Comparison of ENCODE assay signal across 7 mouse cellular contexts in the genomic region with DNA sequence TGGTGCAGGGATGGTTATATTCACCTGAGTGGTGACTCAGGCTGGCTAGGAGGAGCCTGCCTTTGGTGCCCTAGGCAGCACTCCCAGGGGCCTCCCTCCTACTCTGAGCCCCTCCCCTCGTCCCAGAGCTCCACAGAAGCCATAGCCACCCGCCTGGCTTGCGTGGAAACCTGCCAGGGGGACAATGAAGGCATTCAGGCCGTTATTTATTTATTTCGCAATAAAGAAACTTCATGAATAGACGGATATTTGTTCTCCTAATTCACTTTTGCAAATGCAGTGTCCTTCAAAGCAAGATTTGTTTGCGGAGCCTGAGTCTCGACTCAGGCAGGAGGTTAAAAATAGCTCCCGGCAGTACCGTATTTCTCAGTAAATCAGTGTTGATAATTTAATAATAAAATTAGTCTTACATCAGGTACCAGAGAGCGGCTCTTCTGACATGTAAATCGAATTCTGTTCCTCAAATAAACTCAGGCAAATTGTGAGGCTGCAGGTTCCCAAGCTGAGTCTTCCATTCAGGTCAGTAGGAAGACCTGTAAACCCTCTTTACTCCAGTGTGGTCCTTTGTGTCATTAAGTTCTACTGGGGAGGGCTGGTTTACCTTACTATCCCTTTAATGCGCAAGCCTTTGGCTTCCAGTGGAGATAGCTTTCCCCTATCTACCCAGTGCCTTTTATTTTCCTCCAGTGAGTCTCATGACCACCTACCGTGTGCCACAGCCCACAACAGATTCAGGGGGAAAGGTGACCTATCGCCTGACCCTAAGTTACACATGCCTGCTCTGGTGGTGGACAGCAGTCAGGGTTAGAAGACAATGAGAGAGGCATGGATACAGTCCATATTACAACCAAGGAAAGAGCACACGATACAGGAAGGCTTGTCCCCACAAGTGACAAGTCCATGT. TPM values are rescaled to one million over a fixed set of nuclear protein-coding genes. Genes with fewer than 3 reads are reported as not detected.
DNase-seq lines count a peak whose midpoint lies in the region; ATAC-seq lines count a peak whose summit lies in the region.

No protein-coding gene starts in this region.

- peak overlapping the region; percentile 38 for H3K4me2 ChIP-seq in kidney, embryonic 16.5 days (replicated peaks; ENCODE audit: low read depth, low read length)
- H3K4me2 ChIP-seq in limb, embryonic 15.5 days = peak overlapping the region; percentile 6; the same call in 1 of the 2 replicates
- peak overlapping the region; percentile 28 for H3K4me2 ChIP-seq in neural tube, embryonic 13.5 days

- H3K27ac ChIP-seq in kidney, embryonic 16.5 days (ENCODE audit: low read length) = no peak overlapping the region
- no peak overlapping the region for H3K27ac ChIP-seq in limb, embryonic 15.5 days
- H3K27ac ChIP-seq in neural tube, embryonic 13.5 days (replicated peaks) = no peak overlapping the region

- 16% methylated on average over 16 of the region's 16 CpGs for WGBS in kidney, embryonic 16.5 days
- WGBS in limb, embryonic 15.5 days = 17% methylated on average over 16 of the region's 16 CpGs
- 7% methylated on average over 16 of the region's 16 CpGs for WGBS in neural tube, embryonic 13.5 days

- H3K9ac ChIP-seq in kidney, embryonic 16.5 days (replicated peaks; ENCODE audit: low read length) = no peak overlapping the region
- no peak overlapping the region for H3K9ac ChIP-seq in limb, embryonic 15.5 days
- no peak overlapping the region for H3K9ac ChIP-seq in neural tube, embryonic 13.5 days

- no peaks in the 10 kb centered on the region for H3K27me3 ChIP-seq in kidney, embryonic 16.5 days (ENCODE audit: insufficient read depth, low read length)
- H3K27me3 ChIP-seq in limb, embryonic 15.5 days = no peaks in the 10 kb centered on the region
- peaks cover 74% of the 10 kb centered on the region for H3K27me3 ChIP-seq in neural tube, embryonic 13.5 days

- peak overlapping the region; percentile 10; the same call in 1 of the 2 replicates for H3K4me3 ChIP-seq in kidney, embryonic 16.5 days (ENCODE audit: low read length)
- H3K4me3 ChIP-seq in limb, embryonic 15.5 days = no peak overlapping the region
- H3K4me3 ChIP-seq in neural tube, embryonic 13.5 days = no peak overlapping the region

- no peaks in the 10 kb centered on the region for H3K36me3 ChIP-seq in kidney, embryonic 16.5 days (ENCODE audit: insufficient read depth, low read length)
- no peaks in the 10 kb centered on the region for H3K36me3 ChIP-seq in limb, embryonic 15.5 days
- H3K36me3 ChIP-seq in neural tube, embryonic 13.5 days = no peaks in the 10 kb centered on the region

- ATAC-seq in kidney, embryonic 16.5 days (ENCODE audit: low FRiP score, low TSS enrichment) = peak; percentile 82; the same call in 1 of the 2 replicates
- ATAC-seq in limb, embryonic 15.5 days (ENCODE audit: insufficient number of reproducible peaks, low FRiP score, low TSS enrichment, low read depth) = no peak
- ATAC-seq in neural tube, embryonic 13.5 days (ENCODE audit: low read depth) = peak; percentile 89
- no peak for ATAC-seq in activated CD4-positive, CD25-positive, alpha-beta regulatory T cell, adult 4 months

- no peaks in the 10 kb centered on the region for H3K9me3 ChIP-seq in kidney, embryonic 16.5 days (ENCODE audit: low read length)
- no peaks in the 10 kb centered on the region for H3K9me3 ChIP-seq in limb, embryonic 15.5 days
- no peaks in the 10 kb centered on the region for H3K9me3 ChIP-seq in neural tube, embryonic 13.5 days

- H3K4me1 ChIP-seq in kidney, embryonic 16.5 days (ENCODE audit: insufficient read depth, low read length) = 0 out of 2 replicates have a peak, but pooled peaks cover 3% of the 10 kb centered on the region
- H3K4me1 ChIP-seq in limb, embryonic 15.5 days = peaks cover 4% of the 10 kb centered on the region; the same call in 1 of the 2 replicates
- H3K4me1 ChIP-seq in neural tube, embryonic 13.5 days (replicated peaks) = peaks cover 13% of the 10 kb centered on the region

- DNase-seq in adrenal gland, postnatal 10 days = peak; percentile 64
- DNase-seq in cerebellum, postnatal 36 days = peak; percentile 3 to 15
- DNase-seq in heart, adult 8-10 months (ENCODE audit: low spot score) = peak; percentile 21

RNA-seq across cellular contexts. Expression of gene C1ql2, which starts 17.2 kb away (rescaled TPM):
- total RNA-seq in adrenal gland, postnatal 10 days (2021) = under 1 TPM in 1 of 2 experiments, not detected in 1; 0.24 TPM
- total RNA-seq in heart, adult 8-10 months (2022) = under 1 TPM in 1 of 4 experiments, not detected in 3; 0.14 TPM
- 0.07 TPM in 1 of 2 replicates, not detected in the other for polyA plus RNA-seq in kidney, embryonic 16.5 days (2015; fragmentation: Nextera tagmentation; extraction: Ambion mirVana)
- not detected in 2 replicates for polyA plus RNA-seq in limb, embryonic 15.5 days (2015; fragmentation: Nextera tagmentation; extraction: Ambion mirVana)
- polyA plus RNA-seq in neural tube, embryonic 13.5 days (2015; fragmentation: Nextera tagmentation; extraction: Ambion mirVana) = 0.58 and 0.71 TPM in 2 replicates
- not detected for polyA plus RNA-seq in activated CD4-positive, CD25-positive, alpha-beta regulatory T cell, adult 4 months (2017; shearing (Covaris generic))

Comparison
In these comparisons a context has a peak if more than half of its experiments do, and no peak if none do; other contexts are left out.
1. DNase-seq: peak in every context shown above with its lines; median percentile 64 in adrenal gland, postnatal 10 days; 21 in heart, adult 8-10 months; 9 in cerebellum, postnatal 36 days.
2. ATAC-seq: peak in kidney, embryonic 16.5 days (single experiment) and neural tube, embryonic 13.5 days (single experiment); none in limb, embryonic 15.5 days (single experiment) and activated CD4-positive, CD25-positive, alpha-beta regulatory T cell, adult 4 months (single experiment).
3. Peak in every context shown above with its lines, with median percentiles within 50 percentile points of each other: H3K4me2 ChIP-seq.